Mouse (Mus musculus): ENCODE data around the gene Erbb3.

DNA sequence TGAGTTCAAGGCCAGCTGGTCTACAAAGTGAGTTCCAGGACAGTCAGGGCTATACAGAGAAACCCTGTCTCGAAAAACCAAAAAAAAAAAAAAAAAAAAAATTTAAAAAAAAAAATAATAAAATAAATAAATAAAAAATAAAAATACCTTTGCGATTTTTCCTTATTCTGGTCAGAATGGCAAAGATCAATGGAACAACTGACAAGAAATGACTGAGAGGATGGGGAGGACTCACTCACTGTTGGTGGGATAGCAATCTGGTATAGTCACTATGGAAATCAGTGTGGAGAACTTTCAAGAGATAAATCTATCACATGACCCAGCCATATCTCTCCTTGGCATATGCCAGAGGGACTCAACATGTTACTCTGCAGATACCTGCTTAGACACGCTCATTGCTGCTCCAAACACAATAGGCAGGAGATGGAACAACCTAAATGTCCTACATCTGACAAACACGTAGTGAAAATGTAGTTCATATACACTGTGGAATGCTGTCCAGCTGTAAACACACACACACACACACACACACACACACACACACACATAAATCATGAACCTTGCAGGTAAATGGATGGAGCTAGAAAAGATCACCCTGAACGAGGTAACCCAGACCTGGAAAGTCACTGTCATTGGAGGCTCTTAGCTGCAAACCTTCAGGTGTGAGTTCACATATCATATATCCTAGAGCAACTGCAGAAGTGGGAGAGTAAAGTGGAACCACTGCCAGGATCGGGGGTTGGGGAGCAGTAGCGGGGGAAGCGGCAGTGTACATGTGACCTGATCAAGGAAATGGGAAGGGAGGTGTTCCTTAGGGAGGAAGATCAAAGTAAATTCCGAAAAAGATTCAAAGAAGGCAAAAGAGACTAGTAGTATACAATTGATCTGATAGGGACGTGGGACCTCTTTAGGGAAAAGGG, 38.2 kb upstream of the Erbb3 start:
- TF ChIP-seq CTCF (conservative IDR thresholded peaks at IDR 0.05; ENCODE audit: low read length) (no peak), NANOG (IDR thresholded peaks at IDR 0.05; ENCODE audit: borderline replicate concordance, low read length) (no peak), POU5F1 (IDR thresholded peaks at IDR 0.05; ENCODE audit: borderline replicate concordance, low read length) (no peak)

Measured in E14TG2a.4 (cell line).